Mouse (Mus musculus) spleen, embryonic (tissue): Measurements from ENCODE around the gene Pdzd7.

Experiments
- CTCF ChIA-PET: fragments of 350-600 bp; sonication (Branson Sonifier 250); formaldehyde crosslinking; loops from one replicate; lab custom pipeline; 2022; lab: Charles Lee

Gene Pdzd7

DNA sequence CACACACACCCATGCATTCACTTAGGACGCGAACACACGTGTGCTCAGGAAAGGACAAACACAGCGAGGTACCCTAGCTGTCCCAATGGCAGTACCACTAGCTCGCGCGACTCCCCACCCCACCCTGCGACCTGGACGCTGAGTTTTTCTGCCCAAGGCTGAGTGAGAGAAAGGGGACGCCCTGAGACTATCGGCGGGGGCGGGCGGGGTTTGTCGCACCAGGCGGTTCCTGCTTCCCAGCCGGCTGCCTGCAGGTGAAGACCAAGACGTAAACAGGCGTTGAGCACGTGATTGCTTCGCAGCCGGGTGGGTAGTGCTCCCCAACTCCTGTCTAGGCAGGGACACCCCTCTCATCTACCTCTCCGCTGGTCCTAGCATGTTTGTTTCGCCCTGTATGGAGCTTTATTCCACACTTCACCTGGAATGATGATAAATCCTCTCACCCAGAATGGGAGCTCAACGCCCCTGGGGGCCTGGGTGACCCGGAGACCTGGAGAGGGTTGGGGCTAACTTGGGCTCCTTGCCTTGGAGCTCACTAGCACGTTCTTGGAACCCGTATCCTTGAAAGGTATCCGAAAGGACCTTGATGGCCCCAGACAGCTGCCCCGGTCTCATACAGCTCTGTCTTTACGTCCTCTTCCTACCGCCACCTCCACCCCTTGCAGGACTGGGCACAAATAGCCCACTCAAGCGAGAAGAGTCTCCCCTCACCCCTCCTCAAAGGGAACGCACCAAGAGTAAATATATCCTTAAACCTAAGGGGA lies 29.8 kb downstream of the Pdzd7 start:
- CTCF ChIA-PET, result interaction anchor here (0.6 to 4.6 kb wide), 4 partner anchors 15 to 1866 kb away, joined by 3 to 29 read pairs (median 6); no protein-coding TSS in a partner anchor

DNA sequence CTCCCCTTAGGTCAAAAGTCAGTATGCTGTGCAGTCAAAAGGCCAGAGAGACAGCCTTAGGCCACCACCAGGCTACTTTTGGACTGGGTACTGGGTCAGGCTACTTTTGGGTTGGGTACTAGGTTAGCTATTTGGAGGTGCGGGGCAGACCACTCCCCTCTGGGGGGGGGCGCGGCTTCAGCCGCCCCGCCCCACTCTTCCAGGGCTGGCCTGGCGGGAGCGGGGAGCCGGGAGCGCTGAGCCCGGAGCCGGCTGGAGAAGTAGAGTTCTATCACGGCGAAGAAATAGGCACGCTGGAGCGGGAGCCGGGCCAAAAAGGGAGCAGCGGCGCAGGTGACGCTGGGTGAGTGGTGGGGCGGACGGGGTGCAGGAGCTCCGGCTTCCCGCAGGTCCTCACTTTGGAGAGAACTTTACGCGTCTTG lies 30.5 kb downstream of the Pdzd7 start:
- CTCF ChIA-PET, result interaction anchor here (0.6 to 4.6 kb wide), 2 partner anchors 16 to 1141 kb away, joined by 5 to 29 read pairs; no protein-coding TSS in a partner anchor

DNA sequence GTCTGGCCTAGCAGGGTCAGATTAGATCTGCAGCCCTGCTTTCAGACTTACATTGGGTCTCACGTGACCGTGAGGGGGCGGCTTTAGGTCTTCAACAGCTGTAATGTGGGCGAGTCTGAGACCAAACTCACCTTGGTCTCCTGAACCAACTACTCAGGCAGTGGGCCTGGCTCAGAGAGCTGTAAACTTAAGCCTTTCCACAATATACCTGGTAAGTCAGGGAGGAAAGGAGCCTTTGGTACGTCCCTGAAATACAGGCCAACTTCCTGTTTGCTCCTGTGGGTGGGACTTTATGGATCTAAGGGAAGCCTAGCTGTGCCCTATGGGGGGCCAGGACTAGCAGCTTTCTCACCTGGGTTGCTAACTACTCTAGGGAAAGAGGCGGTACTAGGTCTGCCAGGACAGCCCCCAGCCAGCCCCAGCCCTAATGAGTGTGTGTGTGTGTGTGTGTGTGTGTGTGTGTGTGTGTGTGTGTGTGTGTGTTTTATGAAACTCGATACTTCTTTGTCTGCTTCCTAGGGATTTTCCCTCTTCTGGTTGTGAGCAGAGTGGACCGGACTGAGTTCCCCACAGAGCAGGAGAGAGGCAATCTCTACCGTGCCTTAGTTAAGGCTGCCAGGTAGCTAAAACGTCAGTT lies 31.1 kb downstream of the Pdzd7 start, which contains the start of gene Lzts2:
Gene Lzts2, plus strand, starts transcription at position 80 of the 637 bp plus-strand sequence.
- CTCF ChIA-PET, result interaction anchor here (0.6 to 4.6 kb wide), 3 partner anchors 14 to 1142 kb away, joined by 3 to 29 read pairs (median 5); no protein-coding TSS in a partner anchor

DNA sequence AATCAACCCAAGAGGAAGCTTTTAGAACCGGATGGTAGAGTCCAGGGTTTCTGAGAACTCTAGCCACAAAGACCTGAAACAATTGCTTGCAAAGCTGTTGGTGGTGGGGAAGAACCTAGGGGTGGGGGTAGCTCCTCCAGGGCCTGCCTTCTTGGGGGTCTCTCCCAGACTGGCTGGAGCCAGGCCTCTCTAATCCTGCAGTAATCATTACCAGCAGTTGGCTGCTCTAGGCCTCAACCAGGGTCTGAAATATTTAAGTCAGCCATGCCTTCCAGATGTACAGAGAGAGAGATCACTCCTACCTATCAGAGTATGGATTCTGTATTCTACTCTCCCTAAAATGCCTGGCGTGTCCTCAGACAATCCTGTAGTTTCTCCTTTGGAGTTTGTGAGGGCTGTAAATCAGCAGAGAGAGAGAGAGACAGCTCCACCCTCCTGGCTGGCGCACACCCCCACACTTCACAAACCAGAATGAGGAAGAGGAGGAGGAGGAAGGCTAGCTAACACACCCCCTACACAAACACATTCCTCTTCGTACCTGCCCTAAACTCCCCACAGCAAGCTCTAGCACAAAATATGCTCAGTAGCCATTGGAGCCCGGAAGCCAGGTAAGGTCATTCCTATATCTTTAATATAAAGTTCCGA lies 31.8 kb downstream of the Pdzd7 start:
- CTCF ChIA-PET, result interaction anchor here (0.5 to 2.3 kb wide), 3 partner anchors 15 to 775 kb away, joined by 3 to 24 read pairs (median 4); no protein-coding TSS in a partner anchor

DNA sequence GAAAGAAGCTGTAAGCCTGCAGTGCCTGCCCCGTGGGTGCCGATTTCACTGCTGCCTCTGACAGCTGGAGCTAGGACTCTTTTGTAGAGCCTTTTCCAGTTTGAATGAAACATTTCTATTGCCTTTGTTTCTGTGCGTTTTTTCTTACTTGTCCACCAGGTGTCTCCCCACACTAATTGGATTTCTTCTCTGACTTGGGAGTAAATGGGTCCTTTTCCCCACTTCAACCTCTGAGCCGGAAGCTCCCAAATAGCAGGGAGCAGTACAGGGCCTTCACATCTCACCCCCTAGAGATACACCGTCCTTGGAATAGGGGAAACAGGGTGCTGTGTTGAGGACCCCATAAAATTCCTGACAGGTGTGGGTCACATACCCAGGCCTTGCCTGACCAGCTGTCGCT lies 32.9 kb downstream of the Pdzd7 start:
- CTCF ChIA-PET, result interaction anchor here (0.6 to 2.3 kb wide), 3 partner anchors 18 to 1606 kb away, joined by 3 to 24 read pairs (median 3); no protein-coding TSS in a partner anchor

DNA sequence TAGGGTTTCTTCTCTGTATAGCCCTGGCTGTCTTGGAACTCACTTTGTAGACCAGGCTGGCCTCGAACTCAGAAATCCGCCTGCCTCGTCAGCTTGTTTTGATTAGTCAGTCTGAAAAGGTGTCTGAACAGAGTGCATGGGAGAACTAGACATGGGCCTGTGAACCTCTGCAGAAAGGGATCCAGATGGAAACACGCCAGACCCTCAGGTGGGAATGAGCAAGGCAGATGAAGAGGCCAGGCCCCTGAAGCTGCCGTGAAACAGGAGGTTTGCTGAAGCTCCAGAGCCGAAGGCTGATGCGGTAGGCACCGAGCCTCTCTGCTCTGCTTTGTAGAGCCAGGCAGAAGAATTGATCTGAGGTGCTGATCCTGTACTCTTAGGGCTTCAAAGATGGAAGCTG lies 33.3 kb downstream of the Pdzd7 start:
- CTCF ChIA-PET, result interaction anchor here (0.7 to 2.3 kb wide), 2 partner anchors 19 to 71 kb away, joined by 3 to 24 read pairs; no protein-coding TSS in a partner anchor

DNA sequence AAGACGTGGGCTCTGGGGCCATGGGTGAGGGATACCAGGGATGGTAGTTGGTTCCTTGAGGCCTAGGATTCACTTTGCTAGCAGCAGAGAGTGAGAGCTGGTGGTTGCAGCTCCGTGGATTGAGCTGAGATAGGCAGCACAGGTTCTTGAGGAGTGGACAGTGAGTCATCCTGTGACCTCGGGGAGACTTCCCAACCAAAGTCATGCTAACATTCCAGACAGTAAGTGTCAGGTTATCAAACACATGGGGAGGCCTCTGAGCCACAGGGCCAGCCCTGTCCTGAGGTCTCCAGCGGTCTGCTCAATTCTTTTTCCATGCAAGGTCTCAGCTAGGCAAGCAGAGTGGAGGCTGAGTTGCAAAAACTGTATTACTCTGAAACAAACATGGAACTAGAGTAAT lies 34.9 kb downstream of the Pdzd7 start:
- CTCF ChIA-PET, result interaction anchor here (0.5 kb wide), 1 partner anchor 16 kb away, joined by 7 read pairs; no protein-coding TSS in a partner anchor

DNA sequence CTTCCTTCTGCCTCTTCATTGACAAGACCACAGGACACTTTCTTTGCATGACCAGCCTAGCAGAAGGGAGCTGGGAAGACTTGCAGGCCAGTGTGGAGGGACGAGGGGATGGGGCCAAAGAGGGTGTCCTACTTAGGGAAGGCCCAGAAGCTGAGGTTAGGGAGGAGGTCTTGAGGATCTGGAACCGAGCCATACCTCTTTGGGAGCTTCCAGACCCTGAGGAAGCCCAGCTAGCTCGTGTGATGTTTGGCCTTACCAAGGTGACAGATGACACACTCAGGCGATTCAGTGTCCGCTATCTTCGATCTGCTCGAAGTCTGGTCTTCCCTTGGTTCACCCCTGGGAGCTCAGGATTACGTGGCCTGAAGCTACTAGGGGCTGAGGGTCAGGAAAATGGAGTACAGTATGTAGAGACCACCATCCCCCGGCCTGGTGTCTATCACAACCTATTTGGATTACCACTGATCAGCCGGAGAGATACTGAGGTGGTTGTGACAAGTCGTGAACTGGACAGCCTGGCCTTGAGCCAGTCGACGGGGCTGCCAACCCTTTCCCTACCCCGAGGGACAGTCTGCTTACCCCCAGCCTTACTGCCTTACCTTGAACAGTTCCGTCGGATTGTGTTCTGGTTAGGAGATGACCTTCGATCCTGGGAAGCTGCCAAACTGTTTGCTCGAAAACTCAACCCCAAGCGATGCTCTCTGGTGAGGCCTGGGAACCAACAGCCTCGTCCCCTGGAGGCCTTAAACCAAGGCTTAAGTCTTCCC lies 37.9 kb downstream of the Pdzd7 start:
- CTCF ChIA-PET, result interaction anchor here (0.7 kb wide), 1 partner anchor 22 kb away, joined by 3 read pairs; no protein-coding TSS in a partner anchor

DNA sequence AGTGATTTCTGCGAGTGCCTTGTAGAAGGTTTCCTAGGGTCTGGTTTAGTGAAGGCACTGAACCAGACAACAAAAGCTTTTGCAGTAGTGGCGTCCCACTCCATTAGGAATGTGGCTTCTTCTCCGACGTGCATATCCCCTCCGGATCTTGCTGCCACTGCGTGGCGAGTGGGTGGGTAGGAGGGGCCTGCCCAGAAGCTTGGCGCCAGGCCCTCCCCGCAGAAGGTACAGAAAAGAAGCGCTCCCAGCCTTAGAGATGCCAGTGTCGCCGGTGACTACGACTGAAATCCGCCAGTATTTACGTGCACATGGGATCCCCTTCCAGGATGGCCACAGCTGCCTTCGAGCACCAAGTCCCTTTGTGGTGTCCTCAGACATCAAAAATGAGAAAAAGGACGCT lies 38.5 kb downstream of the Pdzd7 start:
- CTCF ChIA-PET, result no interaction called here

DNA sequence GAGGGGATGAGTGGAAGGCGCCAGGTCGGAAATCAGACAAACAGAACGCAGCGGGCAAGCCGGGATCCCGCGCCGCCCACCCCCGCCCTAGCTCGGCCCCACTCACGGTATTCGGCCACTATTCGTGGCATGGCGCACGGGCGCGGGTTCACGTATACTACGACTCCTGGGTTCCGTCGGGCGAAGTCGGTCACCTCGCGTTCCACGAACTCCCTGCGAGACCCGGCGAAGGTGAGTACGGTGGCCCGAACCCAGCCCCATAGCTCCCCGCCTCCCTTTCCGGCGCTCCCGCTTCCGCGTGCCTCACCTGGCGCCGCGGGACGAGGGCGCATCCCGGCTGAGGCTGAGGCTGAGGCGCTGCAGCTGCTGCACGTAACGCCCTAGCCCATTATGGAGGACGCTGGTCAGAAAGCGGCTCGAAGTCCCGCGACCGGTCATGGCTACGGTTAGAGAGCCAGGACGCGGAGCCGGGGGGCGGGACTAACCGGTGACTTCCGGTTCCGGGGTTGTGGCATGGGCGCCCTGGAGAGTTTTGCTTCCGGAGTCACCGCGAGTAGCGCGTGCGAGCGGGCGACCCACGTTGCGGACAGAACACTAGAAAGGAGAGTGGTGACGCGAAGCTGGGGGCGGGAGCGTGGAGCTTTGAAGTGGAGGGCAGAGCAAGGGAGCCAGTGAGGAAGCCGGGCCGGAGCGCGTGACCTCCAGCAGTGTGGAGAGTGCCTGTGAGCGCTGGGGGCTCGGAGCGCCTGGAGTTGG lies 39.4 kb downstream of the Pdzd7 start, which contains the start of gene Mrpl43:
Gene Mrpl43, minus strand, starts transcription at position 486 of the 756 bp plus-strand sequence.
- CTCF ChIA-PET, result interaction anchor here (0.6 to 1.2 kb wide), 5 partner anchors 25 to 597 kb away, joined by 3 read pairs; partner anchors contain the start of gene Kazald1

DNA sequence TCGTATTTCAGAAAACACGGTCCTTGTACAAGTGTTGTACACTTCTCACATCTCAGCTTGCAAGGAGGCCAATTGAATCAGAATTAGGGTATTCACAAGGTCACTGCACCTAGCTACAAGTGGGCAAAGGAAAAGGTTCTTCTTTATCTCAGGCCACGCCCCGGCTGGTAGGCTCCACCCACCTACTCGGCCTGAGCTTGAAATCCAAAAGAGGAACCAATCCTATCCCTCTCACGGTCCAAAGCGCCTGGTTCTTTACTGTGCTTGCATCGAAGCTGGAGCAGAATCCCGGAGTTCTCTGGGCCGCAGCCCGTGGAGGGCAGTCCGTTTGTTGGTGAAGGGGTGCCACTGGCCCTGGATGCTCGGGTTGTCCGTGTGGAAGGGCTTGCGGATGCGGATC lies 40.1 kb downstream of the Pdzd7 start, which contains the start of gene Twnk:
Gene Twnk, plus strand, starts transcription at position 220 of the 400 bp plus-strand sequence.
- CTCF ChIA-PET, result interaction anchor here (0.6 to 1.2 kb wide), 5 partner anchors 26 to 74 kb away, joined by 3 read pairs; partner anchors contain the start of gene Kazald1

DNA sequence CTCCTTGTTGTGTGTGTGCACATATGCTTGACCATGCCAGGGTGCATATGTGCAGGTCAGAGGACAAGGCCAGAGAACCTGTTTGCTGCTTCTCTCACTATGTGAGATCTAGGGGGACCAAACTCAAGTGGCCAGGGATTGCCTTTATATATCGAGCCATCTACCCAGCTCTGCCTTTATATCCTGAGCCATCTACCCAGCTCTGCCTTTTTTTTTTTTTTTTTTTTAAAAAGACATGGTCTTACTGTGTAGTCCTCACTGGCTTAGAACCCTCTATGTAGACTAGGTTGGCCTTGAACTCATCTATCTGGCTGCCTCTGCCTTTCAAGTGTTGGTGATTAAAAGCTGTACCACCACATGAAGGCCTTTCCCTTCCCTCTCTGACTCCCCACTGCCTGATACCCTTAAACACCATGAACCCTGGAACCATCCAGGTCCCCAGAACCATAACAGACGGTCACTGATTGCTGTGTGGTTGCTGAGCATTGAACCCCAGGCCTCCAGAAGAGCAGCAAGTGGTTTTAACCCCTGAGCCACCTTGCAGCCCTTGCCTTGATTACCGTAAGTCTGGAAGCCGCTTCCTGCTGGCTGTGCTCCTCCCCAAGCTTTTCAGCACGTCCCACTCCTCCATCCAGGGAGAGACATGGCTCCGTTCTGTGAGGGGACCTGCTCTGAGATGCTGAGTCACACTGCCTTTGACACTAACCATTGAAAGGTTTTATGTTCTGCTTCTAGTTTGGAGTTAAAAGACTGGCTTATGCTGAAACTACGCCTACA lies 41.6 kb downstream of the Pdzd7 start:
- CTCF ChIA-PET, result interaction anchor here (0.7 kb wide), 1 partner anchor 241 kb away, joined by 8 read pairs; no protein-coding TSS in a partner anchor

DNA sequence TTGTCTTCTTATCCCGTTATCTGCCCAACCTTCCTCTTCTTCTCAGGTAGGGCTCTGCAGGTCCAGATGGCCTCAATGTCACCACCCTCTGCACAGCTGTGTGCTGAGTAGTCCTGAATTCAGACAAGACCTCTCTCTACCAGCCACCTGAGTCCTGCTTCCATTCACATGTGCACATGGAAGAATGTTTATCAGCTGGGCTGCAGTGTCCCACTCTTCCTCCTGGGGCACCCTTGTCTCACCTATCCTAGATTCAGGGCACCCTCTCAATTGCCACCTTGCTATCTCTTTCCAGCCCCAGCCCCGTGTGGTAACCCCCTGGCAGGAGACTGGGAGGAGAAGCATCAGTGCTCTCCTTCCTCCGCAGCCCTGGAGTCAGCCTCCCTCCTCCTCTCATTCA lies 43.2 kb downstream of the Pdzd7 start:
- CTCF ChIA-PET, result interaction anchor here (0.6 kb wide), 1 partner anchor 125 kb away, joined by 8 read pairs; no protein-coding TSS in a partner anchor

DNA sequence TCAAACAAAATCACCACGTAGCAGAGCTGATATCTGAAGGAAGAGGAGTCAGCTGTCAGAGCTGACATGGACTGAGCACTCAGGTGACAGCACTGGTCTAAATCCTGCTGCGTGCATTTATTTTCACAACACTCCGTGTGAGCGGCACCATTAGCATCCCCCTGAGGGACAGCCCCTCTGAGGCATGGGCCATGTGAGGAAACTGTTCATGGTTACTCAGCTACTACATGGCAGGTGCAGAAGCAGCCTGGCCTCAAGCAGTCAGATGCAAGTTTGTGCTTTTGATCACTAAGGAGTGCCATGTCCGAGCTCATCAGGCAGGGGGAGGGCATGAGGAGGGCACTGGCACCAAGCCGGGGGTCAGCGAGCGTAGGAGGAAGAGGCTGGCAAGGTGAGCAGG lies 45.9 kb downstream of the Pdzd7 start:
- CTCF ChIA-PET, result no interaction called here

DNA sequence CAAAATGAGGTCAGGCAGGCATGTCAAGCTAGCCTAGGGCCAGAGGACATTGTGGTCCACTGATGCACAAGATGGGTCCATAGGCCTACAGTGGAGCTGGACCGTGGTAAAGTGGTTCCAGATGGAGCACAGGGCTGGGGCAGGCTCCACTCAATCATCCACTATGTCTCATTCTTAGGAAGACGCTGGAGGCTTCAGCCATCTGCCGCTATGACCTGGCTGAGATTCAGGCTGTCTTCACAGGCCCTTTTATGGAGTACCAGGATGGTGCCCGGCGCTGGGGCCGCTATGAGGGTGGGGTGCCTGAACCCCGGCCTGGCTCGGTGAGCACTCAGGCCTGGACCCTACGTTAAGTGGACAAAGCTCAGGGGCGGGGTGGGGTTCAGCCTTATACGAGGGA lies 47.7 kb downstream of the Pdzd7 start:
- CTCF ChIA-PET, result no interaction called here

DNA sequence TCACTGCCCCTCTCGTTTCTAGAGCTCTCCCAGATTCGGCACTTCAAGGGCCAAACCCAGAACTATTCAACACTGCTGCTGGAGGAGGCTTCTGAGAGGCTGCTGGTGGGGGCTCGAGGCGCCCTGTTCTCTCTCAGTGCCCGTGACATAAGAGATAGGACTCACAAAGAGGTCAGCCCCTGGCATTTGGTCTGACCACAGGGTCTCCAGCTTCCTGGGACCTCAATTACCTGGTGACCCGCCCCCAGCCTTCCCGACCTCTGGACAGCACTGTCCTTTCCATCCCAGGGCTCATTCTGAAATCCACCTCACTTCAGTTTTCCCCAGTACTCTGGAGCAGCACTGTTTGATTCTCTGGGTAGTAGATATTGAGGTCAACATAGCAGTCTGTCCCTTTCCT lies 52.8 kb downstream of the Pdzd7 start:
- CTCF ChIA-PET, result no interaction called here

DNA sequence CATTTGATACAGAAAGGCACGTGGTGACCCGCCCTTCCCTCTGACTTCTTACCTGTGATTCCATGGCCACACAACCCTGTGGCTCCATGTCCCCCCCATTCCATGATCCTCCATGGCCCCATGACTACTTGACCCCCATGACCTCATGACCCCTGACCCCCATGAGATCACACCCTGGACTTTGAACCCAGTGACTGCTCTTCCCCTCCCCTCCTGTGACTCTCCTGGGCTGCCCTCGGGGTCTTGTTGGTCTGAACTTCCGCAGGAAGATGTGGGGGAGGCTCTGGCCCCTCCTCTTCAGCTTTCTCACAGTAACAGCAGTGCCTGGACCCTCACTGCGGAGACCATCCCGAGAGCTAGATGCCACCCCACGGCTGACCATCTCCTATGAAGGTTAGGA lies 53.3 kb downstream of the Pdzd7 start:
- CTCF ChIA-PET, result no interaction called here

DNA sequence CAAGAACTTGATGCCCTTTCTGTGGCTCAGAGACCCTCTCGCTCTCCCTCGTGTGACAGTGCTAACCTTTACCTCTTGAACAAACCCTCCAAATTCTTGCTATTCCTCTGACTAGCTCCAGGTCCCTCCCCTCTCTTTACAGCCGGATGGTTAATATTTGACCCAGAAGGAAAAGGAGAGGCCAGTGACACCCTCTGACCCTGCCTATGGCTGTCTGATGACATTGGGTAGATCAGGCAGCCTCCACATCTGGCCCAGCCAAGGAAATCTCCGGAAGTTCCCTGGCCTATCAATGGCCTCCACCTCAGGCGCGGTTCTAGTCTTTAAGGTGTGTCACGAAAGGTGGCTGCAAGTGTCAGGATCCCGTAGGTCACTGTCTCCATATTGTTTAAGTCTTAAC lies 54.5 kb downstream of the Pdzd7 start:
- CTCF ChIA-PET, result no interaction called here
